Mouse (Mus musculus) G1E (cell line): ENCODE measurements at regions not wholly inside any gene's neighbourhood (a gene's known extent, or its start where the extent isn't known, plus 50 kb on each side); places are given as distances from the start of the nearest gene placed in this dataset.

Experiments used
- CTCF ChIP-seq: IDR thresholded peaks from 2 replicates; pipeline ENCODE4 v1.5.1; 2012; ENCODE audit warnings: low read depth, low read length, inconsistent platforms, mixed read lengths
- GATA1 ChIP-seq: IDR thresholded peaks from 2 replicates; pipeline ENCODE4 v1.6.1; 2012; ENCODE audit warnings: borderline replicate concordance, low read length, inconsistent platforms, mixed read lengths

GRCm38 (mm10) chr5:39126270-39126691 lies 249.7 kb upstream of the Clnk start:
- TF ChIP-seq GATA1 (no peak), CTCF (no peak)
